Mouse (Mus musculus): ENCODE results near the gene Stxbp3.

GRCm38 (mm10) chr3:108856386-108857123 is 16.2 kb upstream of the Stxbp3 start:
- TF ChIP-seq CTCF (IDR thresholded peaks at IDR 0.05; ENCODE audit: extremely low read depth, insufficient read depth, insufficient read length, insufficient replicate concordance): peak; percentile 64; the same call in 1 of the 2 replicates
- no peak for TF ChIP-seq POLR2A (IDR thresholded peaks at IDR 0.05; ENCODE audit: low read depth, low read length)

Measured in spleen, adult 2 months (tissue).